Mouse (Mus musculus) mouse embryonic stem cell (cell line): ENCODE data around the gene Zfp719.

Experiments
- in situ Hi-C, 2 experiments: fragments of 300-500 bp; cut with MboI; formaldehyde crosslinking; loops; 1 replicate in 1 of 2; 3 replicates in 1 of 2; pipeline ENCODE4 v1.14.3; 2019 to 2020; ENCODE audit warnings: low sequenced_read_pairs in 2 of 2, low pct_unique_long_range_greater_than_20kb in 1 of 2, mixed read lengths in 1 of 2; ENCODE audit not compliant: unreplicated experiment in 1 of 2

The Zfp719 gene

DNA sequence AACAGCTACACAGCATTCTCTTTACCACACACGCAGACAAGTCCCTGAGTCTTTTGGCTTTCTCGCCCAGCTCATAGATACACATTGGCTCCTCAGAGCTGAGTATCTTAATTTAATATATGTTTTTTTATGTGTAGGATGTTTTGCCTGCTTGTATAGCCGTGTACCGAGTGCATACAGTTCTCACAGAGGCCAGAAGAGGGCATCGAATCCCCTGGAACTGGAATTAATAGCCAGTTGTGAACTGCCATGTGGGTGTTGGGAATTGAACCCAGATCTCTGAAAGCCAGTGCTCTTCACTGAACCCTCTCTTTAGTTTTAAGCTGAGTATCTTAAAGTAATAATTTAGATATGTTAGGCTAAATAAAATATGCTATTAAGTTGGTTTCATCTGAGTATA is 5.4 kb downstream of the Zfp719 start:
- in situ Hi-C loops, result loop anchor here (5.0 to 10.0 kb wide), 2 partner anchors 88 to 90 kb away; partner anchors contain the start of gene Ctu1 (in 2 of the 2)

DNA sequence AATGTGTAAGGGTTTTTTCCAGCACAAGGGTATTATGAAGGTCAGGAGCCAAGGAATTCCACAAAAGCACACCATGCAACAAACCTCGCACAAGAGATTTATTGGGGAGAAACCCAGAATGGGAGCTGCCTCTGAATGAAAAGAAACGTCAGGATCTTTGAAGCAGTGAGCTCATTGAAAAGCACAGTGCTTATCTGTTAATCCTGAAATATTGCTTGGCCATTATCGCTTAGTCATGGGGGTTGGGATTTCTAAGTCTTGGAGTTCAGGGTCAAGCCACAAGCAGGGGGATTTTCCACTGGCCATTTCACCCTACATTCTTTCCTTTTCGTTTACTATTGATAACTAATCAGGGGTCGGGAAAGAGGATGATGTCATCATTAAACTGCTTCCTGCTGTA is 22.5 kb downstream of the Zfp719 start:
- in situ Hi-C loops, result no loop called here

DNA sequence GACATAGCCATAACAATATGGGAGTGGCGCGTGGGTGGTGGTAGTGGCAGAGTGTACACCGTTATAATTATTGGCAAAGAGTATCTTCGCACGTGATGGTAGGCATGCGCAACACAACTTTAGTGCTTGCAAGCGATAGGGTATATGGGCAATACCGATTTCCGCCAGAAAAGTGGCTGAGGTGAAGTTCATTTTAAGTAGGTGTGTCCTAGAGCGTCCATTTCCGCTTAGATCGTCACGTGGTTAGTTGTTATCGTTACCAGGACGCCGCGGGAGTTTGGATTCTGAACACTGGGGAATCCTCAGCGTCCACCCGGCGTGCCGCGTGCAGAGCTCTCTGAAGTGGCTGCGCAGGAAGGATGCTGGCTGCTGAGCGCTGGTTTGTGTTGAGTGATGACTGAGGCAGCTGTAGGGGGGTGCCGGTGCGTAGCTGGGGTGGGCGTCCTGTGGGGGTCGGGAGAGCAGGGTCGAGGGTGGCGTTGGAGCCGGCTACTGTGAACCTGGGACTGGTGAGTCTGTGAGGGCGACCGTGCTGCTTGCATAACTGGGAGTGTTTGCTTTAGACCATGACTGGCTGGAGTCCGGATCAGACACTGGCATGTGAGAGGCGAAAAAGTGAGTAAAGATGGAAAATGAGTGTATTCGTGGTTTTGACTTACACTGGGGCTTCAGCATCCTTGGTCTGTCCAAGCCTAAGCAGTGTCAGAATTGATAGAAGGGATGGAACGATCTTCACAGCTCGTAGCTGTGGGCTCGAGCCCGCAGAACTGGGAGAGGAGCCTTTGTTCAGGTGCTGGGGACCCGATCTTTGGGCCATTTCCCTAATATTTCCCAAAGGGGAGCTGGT is 27.7 kb downstream of the Zfp719 start, which contains the start of gene Zfp819:
Gene Zfp819, plus strand, starts transcription at position 274 of the 847 bp plus-strand sequence.
- in situ Hi-C loops, result no loop called here

DNA sequence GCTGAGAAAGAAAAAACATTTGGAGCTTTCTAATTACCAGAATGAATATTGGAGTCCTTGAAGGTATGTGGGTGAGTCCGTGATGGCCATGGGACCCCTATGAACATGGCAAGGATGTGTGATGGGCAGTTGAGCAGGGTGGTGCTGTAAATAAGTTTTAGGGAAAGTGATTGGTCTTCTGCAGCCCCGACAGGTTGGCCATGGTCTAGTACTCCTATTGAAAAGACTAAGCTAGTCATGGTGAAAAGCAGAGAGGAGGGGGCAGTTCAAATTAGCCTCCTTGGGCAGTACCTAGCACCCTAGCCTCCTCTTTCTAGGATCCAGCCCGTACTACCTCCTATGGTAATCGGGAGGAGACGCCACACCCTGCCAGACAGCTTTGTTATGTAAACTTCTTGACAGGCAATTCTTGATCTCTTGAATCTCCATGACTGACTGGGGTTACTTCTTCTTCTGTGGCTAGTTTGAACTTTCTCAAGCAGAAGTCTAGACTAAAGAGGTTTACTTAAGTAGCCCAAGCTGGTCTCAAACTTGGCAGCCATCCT is 28.4 kb downstream of the Zfp719 start:
- in situ Hi-C loops, result no loop called here

DNA sequence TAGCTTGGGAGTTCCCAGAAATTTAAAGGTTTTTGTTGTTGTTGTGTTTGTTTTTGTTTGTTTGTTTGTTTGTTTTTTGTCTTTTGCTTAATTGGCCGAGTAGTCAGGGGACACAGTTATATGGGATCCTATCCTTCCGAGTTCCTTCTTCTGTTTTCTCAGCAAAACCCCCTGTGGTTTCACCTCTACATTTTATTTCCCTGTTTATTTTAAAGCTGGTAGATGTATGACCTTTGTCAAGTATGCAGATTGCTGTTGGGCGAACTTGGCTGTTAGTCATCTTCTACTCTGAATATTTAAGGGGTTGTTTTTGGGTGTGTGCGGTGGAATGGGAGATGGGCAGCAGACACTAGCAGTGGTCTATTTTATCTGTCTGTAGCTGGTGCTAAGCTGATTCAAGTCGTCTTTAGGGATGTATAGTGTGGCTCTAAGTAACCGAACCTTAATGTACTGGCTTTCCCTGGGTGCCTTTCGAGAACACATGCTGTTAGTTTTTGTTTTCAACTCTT is 29.0 kb downstream of the Zfp719 start:
- in situ Hi-C loops, result no loop called here

DNA sequence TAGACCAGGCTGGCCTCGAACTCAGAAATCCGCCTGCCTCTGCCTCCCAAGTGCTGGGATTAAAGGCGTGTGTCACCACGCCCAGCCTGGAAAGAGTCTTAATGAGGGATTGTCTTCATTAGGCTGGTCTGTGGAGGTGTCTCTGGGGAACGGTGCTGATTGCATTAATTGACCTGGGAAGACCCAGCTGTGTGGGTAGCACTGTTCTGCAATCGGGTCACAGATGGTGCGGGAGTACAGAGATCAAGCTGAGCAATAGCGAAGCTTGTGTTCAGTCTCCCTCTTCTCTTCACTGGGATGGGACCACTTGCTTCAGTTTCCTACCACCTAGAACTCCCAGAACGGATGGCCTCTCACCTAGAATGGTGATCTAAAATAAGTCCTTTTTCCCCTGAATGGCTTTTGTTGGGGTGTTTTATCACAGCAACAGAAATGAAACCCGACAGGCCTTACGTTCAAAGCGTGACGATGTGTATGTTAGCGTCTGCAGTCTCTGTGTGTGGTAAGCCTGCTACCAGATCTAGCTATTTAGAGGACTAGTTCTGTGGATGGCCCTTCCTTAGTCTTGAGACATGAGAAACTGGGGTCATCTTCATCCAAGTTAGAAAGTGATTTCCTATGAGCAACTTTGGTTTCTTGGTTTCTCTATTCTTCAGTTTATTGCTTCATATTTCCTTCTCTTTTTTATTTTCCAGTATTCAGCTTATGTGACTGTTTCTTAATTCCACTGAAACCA is 34.6 kb downstream of the Zfp719 start:
- in situ Hi-C loops, result no loop called here

DNA sequence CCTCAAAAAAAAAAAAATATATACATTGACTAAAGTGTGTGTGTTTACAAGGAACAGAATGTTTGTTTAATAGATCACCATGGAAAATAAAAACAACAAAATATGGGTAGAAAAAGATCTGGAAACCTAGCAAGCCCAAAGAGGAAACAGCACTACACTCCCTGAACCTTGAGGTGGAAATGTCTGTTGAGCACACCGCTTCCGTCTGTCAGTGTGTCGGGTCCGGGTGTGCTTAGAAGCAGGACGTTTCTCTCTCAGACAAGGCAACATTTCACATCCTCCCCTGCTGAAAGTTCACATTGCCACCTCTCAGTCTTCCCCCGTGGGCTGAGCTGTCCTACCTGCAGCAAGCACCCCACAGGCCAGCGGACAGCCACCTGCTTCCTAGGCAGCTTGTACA is 43.5 kb downstream of the Zfp719 start:
- in situ Hi-C loops, result no loop called here

DNA sequence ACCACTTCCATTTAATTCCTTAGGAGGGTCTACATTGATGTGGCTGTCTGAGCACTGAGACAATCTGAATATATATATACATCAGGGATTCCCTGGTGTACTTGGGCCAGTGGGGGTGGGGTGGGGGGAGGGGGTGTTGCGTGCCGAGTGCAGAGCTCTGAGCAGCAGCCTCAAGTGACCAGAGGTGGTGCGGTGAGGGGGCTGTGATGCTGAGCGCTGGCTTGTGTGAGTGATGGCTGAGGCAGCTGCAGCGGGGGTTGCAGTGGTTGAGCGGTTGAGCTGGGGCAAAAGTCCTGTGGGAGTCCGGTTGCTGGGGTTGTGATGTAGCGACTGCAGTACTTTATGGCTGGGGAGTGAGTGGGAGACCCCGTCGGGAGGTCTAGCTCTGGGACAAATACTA is 44.4 kb downstream of the Zfp719 start:
- in situ Hi-C loops, result no loop called here

DNA sequence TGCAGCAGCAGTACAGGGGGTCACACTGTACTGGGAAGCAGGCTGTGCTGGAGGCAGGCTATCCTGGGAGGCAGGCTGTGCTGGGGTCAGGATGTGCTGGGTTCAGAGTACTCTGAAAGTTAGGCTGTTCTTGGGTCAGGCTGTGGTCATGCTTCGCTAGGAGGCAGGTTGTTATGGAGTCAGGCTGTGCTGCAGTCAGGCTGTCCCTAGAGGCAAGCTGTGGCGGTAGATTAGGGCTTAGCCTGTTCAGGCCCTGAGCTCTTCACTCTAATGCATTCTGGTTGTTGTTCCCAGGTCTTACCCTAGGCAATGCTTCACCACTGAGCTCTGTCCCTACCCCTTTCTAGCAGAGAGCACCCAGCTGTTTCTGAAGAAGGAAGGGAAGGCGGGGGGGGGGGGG is 45.7 kb downstream of the Zfp719 start:
- in situ Hi-C loops, result no loop called here

DNA sequence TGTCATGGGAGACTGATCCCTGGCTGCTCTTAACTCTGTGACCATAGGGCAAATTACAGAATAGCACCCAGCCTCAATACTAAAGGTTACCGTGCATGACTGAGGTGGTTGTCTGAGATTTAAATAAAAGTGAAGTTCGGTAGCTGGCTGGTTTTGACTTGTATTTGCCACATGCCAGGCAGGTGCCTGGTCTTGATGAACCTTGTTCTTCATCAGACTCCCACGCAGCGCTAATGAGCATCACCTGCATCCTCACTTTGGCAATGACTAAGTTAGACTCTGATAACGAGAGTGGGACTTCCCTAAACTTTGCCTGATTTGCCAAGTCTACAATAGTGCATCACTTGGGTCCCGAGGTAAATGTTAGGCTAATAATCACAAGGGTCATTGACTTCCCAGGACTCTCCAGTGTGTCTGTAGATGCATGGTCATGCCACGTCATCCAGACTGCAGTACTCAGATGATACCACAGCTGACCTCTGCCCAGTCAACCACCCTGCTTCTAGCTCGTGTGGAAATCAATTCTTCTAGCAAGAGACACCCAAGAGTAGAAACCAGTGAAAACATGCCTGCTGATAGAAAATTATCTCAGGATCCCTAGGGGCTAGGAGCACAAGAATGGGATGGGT is 46.5 kb downstream of the Zfp719 start:
- in situ Hi-C loops, result no loop called here

DNA sequence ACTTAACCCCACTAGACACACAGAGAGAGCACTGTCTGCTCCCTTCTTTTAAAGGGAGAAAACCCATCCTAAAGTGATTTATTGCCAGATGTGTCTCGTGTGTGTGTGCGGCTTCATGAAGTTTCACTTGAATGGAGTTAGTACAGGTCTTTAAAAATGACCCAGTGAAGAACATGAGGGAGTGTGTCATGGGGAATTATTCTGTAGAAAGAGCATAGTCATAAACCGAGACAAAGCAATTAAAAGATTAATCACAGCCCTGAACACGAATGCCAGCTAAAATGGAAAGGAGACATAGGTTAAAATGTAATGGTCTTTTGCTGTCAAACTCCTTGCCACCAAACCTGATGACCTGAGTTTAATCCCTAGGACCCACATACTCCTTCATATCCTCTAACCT is 54.5 kb downstream of the Zfp719 start:
- in situ Hi-C loops, result no loop called here

DNA sequence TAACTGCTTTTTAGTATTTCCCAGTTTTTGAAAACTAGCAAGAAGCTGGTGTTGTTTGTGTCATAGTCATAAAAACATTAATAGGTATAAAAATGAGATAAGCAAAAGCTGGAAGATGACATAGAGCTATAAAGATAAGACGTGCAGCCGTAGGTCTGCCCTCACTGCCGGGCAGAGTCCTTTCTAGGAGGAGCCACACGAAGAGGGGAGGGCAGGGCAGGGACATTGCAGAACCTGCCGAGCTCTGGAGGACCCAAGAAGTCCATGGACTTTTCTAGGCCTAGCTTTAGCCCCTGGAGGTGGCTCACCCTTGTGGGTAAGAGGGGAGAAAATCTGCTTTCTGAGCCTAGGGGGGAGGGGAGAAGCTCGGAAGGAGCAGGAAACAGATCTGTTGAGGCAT is 55.1 kb downstream of the Zfp719 start, which contains the start of gene Ceacam18:
Gene Ceacam18, plus strand, starts transcription at position 208 of the 400 bp plus-strand sequence.
- in situ Hi-C loops, result no loop called here

DNA sequence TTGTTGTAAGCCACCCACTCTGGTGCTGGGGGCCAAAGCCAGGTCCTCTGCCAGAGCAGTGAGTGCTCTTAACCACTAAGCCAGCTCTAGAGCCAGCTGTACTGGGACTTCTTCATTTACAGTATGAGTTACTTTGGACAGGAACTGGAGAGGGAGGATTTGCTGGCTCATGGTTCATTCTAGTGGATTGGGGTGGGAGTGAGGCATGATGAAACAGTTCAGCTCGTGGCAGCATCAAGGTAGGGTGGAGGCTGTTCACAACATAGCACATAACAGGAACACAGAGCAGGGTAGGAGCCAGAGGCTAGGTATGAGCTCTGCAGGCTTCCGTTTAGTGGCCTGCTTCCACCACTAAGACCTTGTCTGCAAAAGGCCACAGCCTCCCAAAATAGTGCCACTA is 56.8 kb downstream of the Zfp719 start:
- in situ Hi-C loops, result no loop called here

DNA sequence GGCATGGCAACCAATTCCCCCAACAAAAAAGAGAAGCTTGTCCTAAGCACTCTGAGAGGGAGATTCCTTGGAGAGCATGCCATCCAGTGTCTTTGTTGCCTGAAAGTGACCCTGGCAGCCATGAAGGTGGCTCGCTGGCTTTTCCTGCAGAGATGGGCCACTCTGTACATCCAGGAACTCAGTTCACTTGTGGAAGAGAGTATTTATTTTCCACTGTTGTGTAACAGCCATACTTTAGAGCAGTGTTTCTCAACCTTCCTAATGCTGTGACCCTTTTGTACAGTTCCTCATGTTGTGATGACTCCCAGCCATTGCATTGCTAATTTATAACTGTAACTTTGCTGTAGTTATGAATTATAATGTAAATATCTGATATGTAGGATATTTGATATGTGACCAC is 57.7 kb downstream of the Zfp719 start:
- in situ Hi-C loops, result no loop called here

DNA sequence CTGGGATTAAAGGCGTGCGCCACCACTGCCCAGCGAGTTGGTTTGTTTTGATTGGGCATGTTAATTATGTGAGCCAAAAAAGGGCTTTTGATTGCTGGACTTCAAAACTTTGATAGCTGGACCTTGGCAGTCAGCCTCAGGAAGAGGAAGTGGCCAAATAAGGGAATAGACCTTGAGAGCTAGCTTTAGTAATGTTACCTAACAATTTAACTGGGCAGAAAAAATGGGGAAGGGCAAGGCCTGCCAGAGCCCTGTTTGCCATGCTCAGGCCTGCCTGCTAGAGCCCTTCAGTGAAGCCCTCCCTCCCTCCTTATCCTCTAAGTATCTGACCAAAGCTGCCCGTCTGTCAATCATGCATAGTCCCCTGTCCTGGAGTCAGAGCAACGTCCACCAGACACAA is 63.2 kb downstream of the Zfp719 start:
- in situ Hi-C loops, result no loop called here
